Mouse (Mus musculus) cortical plate, adult 2 months (tissue): ENCODE results near the gene Gcm1. TPM values are rescaled to one million over a fixed set of nuclear protein-coding genes. Genes with fewer than 3 reads are reported as not detected.

Experiments used
- H3K27ac ChIP-seq: fragments of 200-500 bp; 2 replicates; pipeline ENCODE4 v1.5.1; 2012; ENCODE audit warnings: low read length, control low read depth, inconsistent platforms; ENCODE audit not compliant: insufficient read depth
- H3K4me1 ChIP-seq: fragments of 200-500 bp; 2 replicates; pipeline ENCODE4 v1.6.1; 2011; ENCODE audit warnings: low read length; ENCODE audit not compliant: control insufficient read depth, insufficient read depth
- H3K4me3 ChIP-seq: fragments of 200-500 bp; 2 replicates; pipeline ENCODE4 v1.5.1; 2011; ENCODE audit warnings: mild to moderate bottlenecking, low read length, control low read depth; ENCODE audit not compliant: insufficient read depth
- CTCF ChIP-seq: fragments of 200-500 bp; IDR thresholded peaks from 2 replicates; pipeline ENCODE4 v1.5.1; 2011; ENCODE audit warnings: mild to moderate bottlenecking, control low read depth, low read length; ENCODE audit not compliant: insufficient read depth; ENCODE audit errors: extremely low read depth
- POLR2A ChIP-seq: fragments of 200-500 bp; IDR thresholded peaks from 2 replicates; pipeline ENCODE4 v1.6.1; 2011; ENCODE audit warnings: mild to moderate bottlenecking, low read length, control low read depth; ENCODE audit not compliant: insufficient read depth; ENCODE audit errors: extremely low read depth
- polyA plus RNA-seq: library from polyadenylated mRNA; depleted of rRNA; stranded (reverse); fragments of >200 nt; gene quantifications from 2 replicates; pipeline ENCODE4 v1.2.3, GENCODE M21; 2012

Gene Gcm1
- polyA plus RNA-seq, 1 experiment: not detected

- TF ChIP-seq CTCF (no peak), POLR2A (no peak)
- H3K4me3 ChIP-seq: no peak overlapping the region
- no peaks in the 10 kb centered on the region for H3K4me1 ChIP-seq
- H3K27ac ChIP-seq: no peak overlapping the region
These were observed 22.1 kb downstream of the Gcm1 start for GRCm38 (mm10) chr9:78073713-78074340.

GRCm38 (mm10) chr9:78075256-78075655, 23.5 kb downstream of the Gcm1 start:
- Histone ChIP-seq H3K27ac (no peak overlapping the region), H3K4me1 (no peaks in the 10 kb centered on the region), H3K4me3 (no peak overlapping the region)
- TF ChIP-seq CTCF: no peak
- no peak for TF ChIP-seq POLR2A

- TF ChIP-seq CTCF: peak; percentile 25; the same call in 1 of the 2 replicates
- TF ChIP-seq POLR2A: no peak
- Histone ChIP-seq H3K4me3 (no peak overlapping the region), H3K27ac (no peak overlapping the region), H3K4me1 (no peaks in the 10 kb centered on the region)
These were observed 26.5 kb downstream of the Gcm1 start for GRCm38 (mm10) chr9:78078240-78078639.

GRCm38 (mm10) chr9:78081835-78082234, 30.1 kb downstream of the Gcm1 start:
- no peak for TF ChIP-seq CTCF
- no peak for TF ChIP-seq POLR2A
- no peak overlapping the region for H3K27ac ChIP-seq
- no peak overlapping the region for H3K4me3 ChIP-seq
- H3K4me1 ChIP-seq: no peaks in the 10 kb centered on the region

GRCm38 (mm10) chr9:78084341-78084740, 32.6 kb downstream of the Gcm1 start:
- TF ChIP-seq CTCF (no peak), POLR2A (no peak)
- no peak overlapping the region for H3K27ac ChIP-seq
- no peak overlapping the region for H3K4me3 ChIP-seq
- H3K4me1 ChIP-seq: peaks cover 4% of the 10 kb centered on the region

GRCm38 (mm10) chr9:78085722-78086287, 34.1 kb downstream of the Gcm1 start:
- TF ChIP-seq CTCF: no peak
- no peak for TF ChIP-seq POLR2A
- Histone ChIP-seq H3K4me1 (peaks cover 4% of the 10 kb centered on the region), H3K4me3 (no peak overlapping the region), H3K27ac (no peak overlapping the region)

GRCm38 (mm10) chr9:78087751-78088150, 36.0 kb downstream of the Gcm1 start:
- Histone ChIP-seq H3K27ac (no peak overlapping the region), H3K4me1 (peaks cover 4% of the 10 kb centered on the region), H3K4me3 (no peak overlapping the region)
- TF ChIP-seq POLR2A: no peak
- TF ChIP-seq CTCF: no peak

GRCm38 (mm10) chr9:78088521-78088920, 36.8 kb downstream of the Gcm1 start:
- H3K27ac ChIP-seq: no peak overlapping the region
- H3K4me1 ChIP-seq: peaks cover 4% of the 10 kb centered on the region
- TF ChIP-seq CTCF (no peak), POLR2A (no peak)
- H3K4me3 ChIP-seq: no peak overlapping the region

GRCm38 (mm10) chr9:78088971-78089370, 37.2 kb downstream of the Gcm1 start:
- no peak overlapping the region for H3K4me3 ChIP-seq
- H3K27ac ChIP-seq: no peak overlapping the region
- H3K4me1 ChIP-seq: peaks cover 4% of the 10 kb centered on the region
- no peak for TF ChIP-seq CTCF
- no peak for TF ChIP-seq POLR2A

- Histone ChIP-seq H3K4me3 (no peak overlapping the region), H3K4me1 (peaks cover 4% of the 10 kb centered on the region), H3K27ac (no peak overlapping the region)
- no peak for TF ChIP-seq CTCF
These were observed 38.2 kb downstream of the Gcm1 start for GRCm38 (mm10) chr9:78089906-78090305.
